Mouse (Mus musculus) MEL (cell line): ENCODE results near the gene Lct. TPM values are rescaled to one million over a fixed set of nuclear protein-coding genes. Genes with fewer than 3 reads are reported as not detected.
A peak's percentile ranks its signal among the peaks of the same experiment; 100 is the strongest.

Source experiments
- DNase-seq: peaks from one replicate; pipeline ENCODE4 v3.0.0; 2011; ENCODE audit warnings: low read depth, low spot score
- H3K27ac ChIP-seq: 2 replicates; pipeline ENCODE4 v1.5.1; 2012; ENCODE audit warnings: low read depth, mild to moderate bottlenecking, control low read depth, low read length, moderate library complexity; ENCODE audit not compliant: control insufficient read depth
- H3K27me3 ChIP-seq, 2 experiments: fragments of 150-350 bp in 1 of 2; sonication (generic) in 1 of 2; 2 replicates each; pipeline ENCODE4 v1.6.1; 2012; ENCODE audit warnings: low read length in 2 of 2, mild to moderate bottlenecking in 2 of 2, improper control_type of control experiment in 1 of 2, moderate library complexity in 1 of 2; ENCODE audit not compliant: insufficient read depth in 2 of 2, control insufficient read depth in 1 of 2
- H3K36me3 ChIP-seq, 2 experiments: 2 replicates each; pipeline ENCODE4 v1.6.1; 2012 to 2014; ENCODE audit warnings: low read length in 2 of 2, improper control_type of control experiment in 1 of 2, inconsistent platforms in 1 of 2, mild to moderate bottlenecking in 1 of 2; ENCODE audit not compliant: insufficient read depth in 2 of 2, control insufficient read depth in 1 of 2
- H3K4me1 ChIP-seq, 2 experiments: fragments of 150-350 bp in 1 of 2; sonication (generic) in 1 of 2; 2 replicates each; pipeline ENCODE4 v1.6.1; 2012; ENCODE audit warnings: low read length in 2 of 2, improper control_type of control experiment in 1 of 2, mild to moderate bottlenecking in 1 of 2; ENCODE audit not compliant: insufficient read depth in 2 of 2, control insufficient read depth in 1 of 2
- H3K4me3 ChIP-seq, 2 experiments: fragments of 150-350 bp in 1 of 2; sonication (generic) in 1 of 2; 2 replicates each; pipeline ENCODE4 v1.5.1; 2012; ENCODE audit warnings: low read depth in 2 of 2, low read length in 2 of 2, mild to moderate bottlenecking in 2 of 2, moderate library complexity in 2 of 2, control low read depth in 1 of 2, improper control_type of control experiment in 1 of 2; ENCODE audit not compliant: control insufficient read depth in 1 of 2, insufficient read depth in 1 of 2
- H3K79me2 ChIP-seq: 2 replicates; pipeline ENCODE4 v1.6.1; 2012; ENCODE audit warnings: mild to moderate bottlenecking, low read length, moderate library complexity; ENCODE audit not compliant: control insufficient read depth, poor library complexity, insufficient read depth
- H3K9ac ChIP-seq: 2 replicates; pipeline ENCODE4 v1.6.1; 2012; ENCODE audit warnings: low read depth, mild to moderate bottlenecking, control low read depth, low read length, moderate library complexity; ENCODE audit not compliant: control insufficient read depth, poor library complexity, severe bottlenecking
- H3K9me3 ChIP-seq: fragments of 150-350 bp; sonication (generic); replicated peaks from 2 replicates; pipeline ENCODE4 v1.6.1; 2012; ENCODE audit warnings: mild to moderate bottlenecking, low read length, improper control_type of control experiment, moderate library complexity; ENCODE audit not compliant: insufficient read depth
- BHLHE40 ChIP-seq: IDR thresholded peaks from 2 replicates; pipeline ENCODE4 v1.6.1; 2012; ENCODE audit warnings: low read depth, mild to moderate bottlenecking, inconsistent platforms, low read length, improper control_type of control experiment, borderline replicate concordance
- CHD1 ChIP-seq: IDR thresholded peaks from 2 replicates; pipeline ENCODE4 v1.6.1; 2012; ENCODE audit warnings: low read depth, mild to moderate bottlenecking, inconsistent platforms, low read length, improper control_type of control experiment
- CHD2 ChIP-seq: IDR thresholded peaks from 2 replicates; pipeline ENCODE4 v1.6.1; 2011; ENCODE audit warnings: low read length, improper control_type of control experiment
- CTCF ChIP-seq, 3 experiments: IDR thresholded peaks in 2 of 3; conservative IDR thresholded peaks in 1 of 3; 2 replicates each; pipeline ENCODE4 v1.5.1; 2011 to 2012; ENCODE audit warnings: low read length in 3 of 3, low read depth in 2 of 3, mild to moderate bottlenecking in 2 of 3, improper control_type of control experiment in 1 of 3, inconsistent platforms in 1 of 3, mixed read lengths in 1 of 3, moderate library complexity in 1 of 3; ENCODE audit not compliant: control insufficient read depth in 1 of 3, insufficient read depth in 1 of 3, poor library complexity in 1 of 3, severe bottlenecking in 1 of 3
- E2F4 ChIP-seq: IDR thresholded peaks from 2 replicates; pipeline ENCODE4 v1.6.1; 2011; ENCODE audit warnings: low read depth, low read length, improper control_type of control experiment, borderline replicate concordance
- ELF1 ChIP-seq: IDR thresholded peaks from 2 replicates; pipeline ENCODE4 v1.6.1; 2014; ENCODE audit warnings: low read depth, mild to moderate bottlenecking, inconsistent platforms, low read length, improper control_type of control experiment, moderate library complexity
- EP300 ChIP-seq, 2 experiments: IDR thresholded peaks; 2 replicates each; pipeline ENCODE4 v1.6.1; 2011; ENCODE audit warnings: improper control_type of control experiment in 2 of 2, low read length in 2 of 2, low read depth in 1 of 2, mild to moderate bottlenecking in 1 of 2
- GABPA ChIP-seq: IDR thresholded peaks from 2 replicates; pipeline ENCODE4 v1.6.1; 2012; ENCODE audit warnings: low read depth, mild to moderate bottlenecking, inconsistent platforms, low read length, improper control_type of control experiment, moderate library complexity
- HCFC1 ChIP-seq: IDR thresholded peaks from 2 replicates; pipeline ENCODE4 v1.6.1; 2012; ENCODE audit warnings: low read depth, mild to moderate bottlenecking, inconsistent platforms, low read length, improper control_type of control experiment, moderate library complexity
- JUND ChIP-seq: IDR thresholded peaks from 2 replicates; pipeline ENCODE4 v1.6.1; 2011; ENCODE audit warnings: low read depth, mild to moderate bottlenecking, improper control_type of control experiment, low read length
- KAT2A ChIP-seq: conservative IDR thresholded peaks from 2 replicates; pipeline ENCODE4 v1.6.1; 2012; ENCODE audit warnings: low read depth, low read length, improper control_type of control experiment, inconsistent platforms
- MAX ChIP-seq: IDR thresholded peaks from 2 replicates; pipeline ENCODE4 v1.6.1; 2011; ENCODE audit warnings: low read length, improper control_type of control experiment
- MEF2A ChIP-seq: IDR thresholded peaks from 2 replicates; pipeline ENCODE4 v1.6.1; 2014; ENCODE audit warnings: low read depth, mild to moderate bottlenecking, inconsistent platforms, low read length, improper control_type of control experiment; ENCODE audit not compliant: poor library complexity, insufficient replicate concordance, severe bottlenecking; ENCODE audit errors: extremely low read depth
- MXI1 ChIP-seq: IDR thresholded peaks from 2 replicates; pipeline ENCODE4 v1.6.1; 2011; ENCODE audit warnings: mild to moderate bottlenecking, low read depth, low read length, improper control_type of control experiment
- MYB ChIP-seq: IDR thresholded peaks from 2 replicates; pipeline ENCODE4 v1.6.1; 2011; ENCODE audit warnings: mild to moderate bottlenecking, low read depth, low read length, improper control_type of control experiment
- MYC ChIP-seq: IDR thresholded peaks from 2 replicates; pipeline ENCODE4 v1.6.1; 2011; ENCODE audit warnings: low read depth, mild to moderate bottlenecking, low read length, improper control_type of control experiment, moderate library complexity
- NELFE ChIP-seq: IDR thresholded peaks from 2 replicates; pipeline ENCODE4 v1.6.1; 2011; ENCODE audit warnings: low read depth, low read length, improper control_type of control experiment
- NRF1 ChIP-seq: IDR thresholded peaks from 2 replicates; pipeline ENCODE4 v1.6.1; 2014; ENCODE audit warnings: low read depth, mild to moderate bottlenecking, inconsistent platforms, low read length, improper control_type of control experiment, moderate library complexity; ENCODE audit not compliant: poor library complexity, insufficient read depth, severe bottlenecking
- POLR2A ChIP-seq, 2 experiments: IDR thresholded peaks; 2 replicates each; pipeline ENCODE4 v1.6.1; 2011 to 2012; ENCODE audit warnings: low read length in 2 of 2, mild to moderate bottlenecking in 2 of 2, control low read depth in 1 of 2, improper control_type of control experiment in 1 of 2, low read depth in 1 of 2, moderate library complexity in 1 of 2; ENCODE audit not compliant: control insufficient read depth in 1 of 2, insufficient read depth in 1 of 2, poor library complexity in 1 of 2
- POLR2AphosphoS5 ChIP-seq: IDR thresholded peaks from 2 replicates; pipeline ENCODE4 v1.6.1; 2012; ENCODE audit warnings: low read depth, borderline replicate concordance, mild to moderate bottlenecking, inconsistent platforms, low read length, moderate library complexity, mixed read lengths
- RAD21 ChIP-seq: IDR thresholded peaks from 2 replicates; pipeline ENCODE4 v1.6.1; 2011; ENCODE audit warnings: mild to moderate bottlenecking, low read depth, low read length, improper control_type of control experiment
- RCOR1 ChIP-seq: IDR thresholded peaks from 2 replicates; pipeline ENCODE4 v1.6.1; 2012; ENCODE audit warnings: low read depth, mild to moderate bottlenecking, inconsistent platforms, low read length, improper control_type of control experiment
- SIN3A ChIP-seq: IDR thresholded peaks from 2 replicates; pipeline ENCODE4 v1.6.1; 2012; ENCODE audit warnings: low read length, improper control_type of control experiment, inconsistent platforms
- SMC3 ChIP-seq: IDR thresholded peaks from 2 replicates; pipeline ENCODE4 v1.6.1; 2011; ENCODE audit warnings: low read depth, low read length, improper control_type of control experiment
- TBP ChIP-seq: IDR thresholded peaks from 2 replicates; pipeline ENCODE4 v1.8.0; 2011; ENCODE audit warnings: low read depth, low read length, improper control_type of control experiment
- UBTF ChIP-seq: IDR thresholded peaks from 2 replicates; pipeline ENCODE4 v1.6.1; 2012; ENCODE audit warnings: low read depth, mild to moderate bottlenecking, inconsistent platforms, low read length, improper control_type of control experiment, moderate library complexity, borderline replicate concordance; ENCODE audit not compliant: insufficient read depth
- USF2 ChIP-seq, 2 experiments: IDR thresholded peaks; 2 replicates each; pipeline ENCODE4 v1.6.1; 2011 to 2012; ENCODE audit warnings: improper control_type of control experiment in 2 of 2, low read length in 2 of 2, borderline replicate concordance in 1 of 2, inconsistent platforms in 1 of 2, low read depth in 1 of 2, mild to moderate bottlenecking in 1 of 2; ENCODE audit not compliant: insufficient read depth in 1 of 2
- ZC3H11A ChIP-seq: IDR thresholded peaks from 2 replicates; pipeline ENCODE4 v1.6.1; 2012; ENCODE audit warnings: low read depth, mild to moderate bottlenecking, inconsistent platforms, low read length, improper control_type of control experiment
- ZKSCAN1 ChIP-seq: IDR thresholded peaks from 2 replicates; pipeline ENCODE4 v1.6.1; 2012; ENCODE audit warnings: low read depth, mild to moderate bottlenecking, inconsistent platforms, low read length, improper control_type of control experiment, moderate library complexity
- ZNF384 ChIP-seq: IDR thresholded peaks from 2 replicates; pipeline ENCODE4 v1.6.1; 2012; ENCODE audit warnings: low read depth, mild to moderate bottlenecking, inconsistent platforms, low read length, improper control_type of control experiment
- polyA plus RNA-seq, 2 experiments: library from polyadenylated mRNA; stranded (reverse) in 1 of 2; unstranded in 1 of 2; fragments of >175 nt in 1 of 2; fragments of >200 nt in 1 of 2; gene quantifications; 2 replicates each; pipeline versions ENCODE4 v1.2.1 to v1.2.4; 2012; ENCODE audit warnings: low replicate concordance in 2 of 2, low read depth in 1 of 2; ENCODE audit not compliant: insufficient read length in 2 of 2, insufficient read depth in 1 of 2, missing spikeins in 1 of 2
- total RNA-seq: library from RNA; depleted of rRNA; stranded (reverse); fragments of 300-350 nt; gene quantifications from 2 replicates; pipeline ENCODE4 v1.2.3, GENCODE M21; 2012

Gene Lct
- total and polyA plus RNA-seq, 3 experiments = under 0.01 to 0.06 TPM; not detected in 1

DNA sequence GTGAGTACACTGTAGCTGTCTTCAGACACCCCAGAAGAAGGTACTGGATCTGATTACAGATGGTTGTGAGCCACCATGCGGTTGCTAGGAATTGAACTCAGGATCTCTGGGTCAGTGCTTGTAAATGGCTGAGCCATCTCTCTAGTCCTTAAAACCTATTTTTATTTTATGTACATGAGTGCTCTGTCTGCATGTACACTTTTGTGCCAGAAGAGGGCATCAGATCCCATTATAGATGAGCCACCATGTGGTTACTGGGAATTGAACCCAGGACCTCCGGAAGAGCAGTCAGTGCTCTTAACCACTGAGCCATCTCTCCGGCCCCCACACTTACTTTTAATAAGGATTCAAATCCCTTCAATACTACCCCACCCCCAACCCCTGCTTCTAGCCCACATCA is 45.2 kb downstream of the Lct start:
- no peak overlapping the region for H3K9ac ChIP-seq
- H3K9me3 ChIP-seq = no peaks in the 10 kb centered on the region
- H3K27me3 ChIP-seq = no peaks in the 10 kb centered on the region
- no peak overlapping the region for H3K4me3 ChIP-seq
- DNase-seq = peak; percentile 31
- no peaks in the 10 kb centered on the region for H3K4me1 ChIP-seq
- no peak overlapping the region for H3K27ac ChIP-seq
- peaks cover 0 to 8% of the 10 kb centered on the region in 2 experiments; a peak in 2 of 4 replicates for H3K36me3 ChIP-seq
- TF ChIP-seq CHD2 (no peak), ZC3H11A (0 out of 2 replicates have a peak, but pooled peaks have one; percentile 7), POLR2A (IDR thresholded peaks at IDR 0.05; ENCODE audit: control insufficient read depth in 1 of 2, insufficient read depth in 1 of 2, low read depth in 1 of 2, low read length in 2 of 2, poor library complexity in 1 of 2) (no peak), BHLHE40 (no peak), RCOR1 (no peak), ZKSCAN1 (no peak), MEF2A (no peak), USF2 (IDR thresholded peaks at IDR 0.05; ENCODE audit: borderline replicate concordance in 1 of 2, insufficient read depth in 1 of 2, low read depth in 1 of 2, low read length in 2 of 2) (no peak), JUND (no peak), ZNF384 (no peak), MAX (no peak), MYB (no peak), MYC (0 out of 2 replicates have a peak, but pooled peaks have one; percentile 42), RAD21 (peak; percentile 32), ELF1 (no peak), SMC3 (peak; percentile 54), MXI1 (no peak), GABPA (no peak), CTCF (IDR thresholded peaks at IDR 0.05 in 2 of 3, conservative IDR thresholded peaks at IDR 0.05 in 1 of 3; ENCODE audit: control insufficient read depth in 1 of 3, insufficient read depth in 1 of 3, low read depth in 2 of 3, low read length in 3 of 3, poor library complexity in 1 of 3, severe bottlenecking in 1 of 3) (peak; percentile 16 to 46 (median 28); a peak in 4 of 6 replicates), NRF1 (no peak), UBTF (no peak), KAT2A (no peak), HCFC1 (no peak), NELFE (no peak), POLR2AphosphoS5 (no peak), SIN3A (no peak), EP300 (IDR thresholded peaks at IDR 0.05; ENCODE audit: low read depth in 1 of 2, low read length in 2 of 2) (no peak), CHD1 (no peak), TBP (no peak), E2F4 (no peak)
- no peaks in the 10 kb centered on the region for H3K79me2 ChIP-seq
